Mouse (Mus musculus) embryo, embryonic 10.5 days (tissue): ENCODE measurements at regions not wholly inside any gene's neighbourhood (a gene's known extent, or its start where the extent isn't known, plus 50 kb on each side); places are given as distances from the start of the nearest gene placed in this dataset.

ENCODE experiments used
- DNase-seq: peaks from one replicate; pipeline ENCODE4 v3.0.0-alpha.2; 2015; ENCODE audit warnings: low spot score

DNA sequence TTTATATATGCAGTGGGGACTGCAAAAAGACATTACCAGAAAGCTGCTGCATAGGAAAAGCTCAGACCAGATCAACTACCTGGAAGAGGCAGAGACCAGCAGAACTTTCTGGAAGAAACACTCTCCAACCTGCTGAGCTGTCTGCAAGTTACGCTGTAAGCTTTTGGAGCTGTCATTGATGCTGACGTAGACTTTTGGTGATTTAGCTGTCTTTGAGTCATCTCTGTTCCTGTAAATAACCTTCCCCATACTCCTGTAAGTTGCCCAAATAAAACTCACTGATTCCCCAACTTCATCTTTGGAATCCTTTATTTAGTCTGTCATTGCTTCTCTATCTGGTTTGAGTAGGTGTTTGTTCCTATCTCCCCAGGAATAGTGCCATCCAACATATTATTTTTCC lies 218.5 kb upstream of the Gbe1 start:
- no peak for DNase-seq

DNA sequence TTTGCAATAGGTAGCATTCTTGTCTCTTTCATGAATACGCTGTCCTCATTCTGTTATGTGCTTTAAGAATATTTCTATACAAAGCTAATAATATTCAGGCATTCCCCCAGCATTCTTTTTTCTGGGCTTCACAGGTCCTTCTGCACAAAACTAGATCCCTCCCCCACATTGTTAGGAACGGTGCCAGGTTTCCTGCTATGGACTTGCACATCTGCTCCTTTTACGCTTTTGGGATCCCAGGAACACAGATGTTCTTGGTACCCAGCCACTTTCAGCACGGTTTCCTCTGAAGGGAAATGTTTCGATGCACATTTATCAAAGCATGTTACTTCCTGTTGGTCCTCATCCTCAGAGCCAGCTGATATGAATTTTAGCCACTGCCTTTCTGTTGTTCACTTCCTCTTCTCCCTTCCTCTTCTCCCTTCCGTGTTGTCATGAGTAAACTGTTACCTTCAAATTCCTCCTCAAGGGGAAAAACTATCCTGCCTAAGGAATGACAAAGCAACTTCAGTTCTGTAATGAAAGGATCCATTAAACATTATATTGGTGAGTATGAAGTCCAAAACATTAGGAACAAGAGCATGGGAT lies 209.9 kb upstream of the Gbe1 start:
- peak; percentile 8 for DNase-seq

DNA sequence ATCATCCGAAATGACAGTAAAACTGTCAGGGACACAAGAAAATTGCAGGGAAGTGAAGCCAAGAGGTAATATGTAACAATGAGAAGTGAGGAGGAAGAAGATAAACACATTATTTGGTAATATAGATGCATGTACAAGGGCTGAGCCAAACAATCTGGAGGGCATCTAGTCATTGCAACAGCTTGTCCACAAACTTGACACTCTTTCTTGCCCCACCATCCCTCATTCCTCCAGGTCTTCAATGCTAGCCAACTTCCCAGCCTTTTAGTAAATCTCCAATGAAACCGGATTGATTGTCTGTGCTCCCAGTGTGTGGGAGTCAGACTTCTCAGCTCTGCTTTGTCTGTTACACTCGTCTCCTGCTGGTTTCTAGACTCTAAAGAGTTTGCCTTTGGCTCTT lies 172.3 kb upstream of the Gbe1 start:
- DNase-seq: no peak

DNA sequence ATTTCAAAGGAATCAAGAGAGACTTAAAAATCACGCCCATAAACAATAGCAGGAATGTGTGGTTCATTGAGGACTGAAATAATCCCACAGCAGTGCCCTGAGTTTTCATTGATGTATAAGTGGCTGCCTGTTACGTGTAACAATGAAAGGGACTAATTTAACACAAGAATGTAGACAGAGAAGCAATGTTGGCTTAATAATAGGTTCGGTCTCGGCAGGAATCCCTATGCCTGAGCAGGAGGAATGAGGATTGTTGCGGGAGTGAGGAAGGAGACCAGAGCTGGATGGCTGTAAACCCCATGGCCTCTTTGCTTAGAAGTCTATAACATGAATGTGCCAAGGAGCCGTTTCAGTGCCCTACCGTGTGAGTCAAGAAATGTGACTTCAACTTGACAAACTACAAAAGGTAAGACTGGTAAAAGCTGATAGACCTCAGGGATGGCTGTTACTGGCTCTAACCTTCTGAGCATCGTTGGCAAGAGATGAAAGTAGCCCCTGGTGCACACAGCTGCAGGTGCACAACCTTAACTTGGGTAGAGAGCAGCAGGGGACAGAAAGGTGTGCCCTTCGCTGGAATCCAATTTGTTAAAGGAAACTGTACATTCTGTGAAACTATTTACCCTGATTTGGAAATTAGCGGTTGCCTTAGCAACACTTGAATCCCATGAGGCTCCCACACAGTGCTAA lies 165.9 kb upstream of the Gbe1 start:
- peak; percentile 10 for DNase-seq

DNA sequence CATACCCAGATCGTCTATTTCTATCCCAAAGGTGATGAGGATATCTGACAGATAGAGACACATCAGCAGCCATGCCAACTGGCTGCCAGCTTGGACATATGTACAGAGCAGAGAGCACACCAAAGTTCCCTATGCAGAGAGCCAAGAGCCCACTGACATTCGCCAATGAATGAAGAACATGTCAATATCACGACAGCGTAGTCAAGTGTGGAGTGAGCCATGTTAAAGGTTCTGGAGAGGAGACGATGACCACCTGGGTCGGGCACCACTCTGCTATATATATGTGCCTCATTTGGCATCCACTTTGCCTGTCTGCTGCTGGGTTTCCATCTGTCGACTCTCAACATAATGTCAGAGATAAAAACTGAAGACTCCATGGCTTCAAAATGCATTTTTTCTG lies 159.2 kb upstream of the Gbe1 start:
- DNase-seq: no peak

DNA sequence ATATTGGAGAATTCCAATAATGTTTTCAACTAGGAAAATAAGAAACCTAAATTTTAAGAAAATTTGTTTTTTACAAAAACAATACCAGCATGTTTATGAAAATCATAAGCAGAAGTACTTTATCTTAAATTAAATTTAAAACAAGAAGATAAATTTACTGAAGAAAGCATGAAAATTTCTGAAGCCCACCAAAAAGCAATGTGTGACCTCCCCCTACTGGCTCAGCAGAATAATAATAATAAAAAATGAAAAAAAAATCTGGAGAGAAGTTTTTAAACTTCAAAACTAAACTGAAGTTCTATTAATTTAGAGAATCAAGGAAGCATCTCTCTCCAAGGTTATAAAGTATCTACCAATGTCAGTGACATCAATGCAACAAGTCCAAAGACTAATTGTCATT lies 153.2 kb upstream of the Gbe1 start:
- no peak for DNase-seq

DNA sequence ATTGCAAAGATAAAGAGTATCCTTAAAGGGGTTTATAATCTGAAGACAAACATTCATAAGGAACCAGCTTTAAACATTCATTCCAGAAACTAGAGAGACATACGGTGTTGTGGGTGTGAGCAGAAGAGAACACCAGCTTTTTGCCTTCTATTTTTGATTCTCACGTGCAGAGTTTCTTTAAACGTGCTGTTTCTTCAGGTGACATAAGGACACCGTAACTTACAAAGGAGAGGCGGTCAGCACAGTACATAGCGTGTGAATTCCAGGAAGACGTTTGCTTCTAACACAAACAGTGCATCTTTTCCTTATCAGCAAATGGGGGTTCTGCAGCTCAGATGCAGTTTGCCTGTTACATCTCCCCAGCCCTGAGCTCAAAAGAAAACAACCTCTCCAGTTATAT lies 138.6 kb upstream of the Gbe1 start:
- no peak for DNase-seq

DNA sequence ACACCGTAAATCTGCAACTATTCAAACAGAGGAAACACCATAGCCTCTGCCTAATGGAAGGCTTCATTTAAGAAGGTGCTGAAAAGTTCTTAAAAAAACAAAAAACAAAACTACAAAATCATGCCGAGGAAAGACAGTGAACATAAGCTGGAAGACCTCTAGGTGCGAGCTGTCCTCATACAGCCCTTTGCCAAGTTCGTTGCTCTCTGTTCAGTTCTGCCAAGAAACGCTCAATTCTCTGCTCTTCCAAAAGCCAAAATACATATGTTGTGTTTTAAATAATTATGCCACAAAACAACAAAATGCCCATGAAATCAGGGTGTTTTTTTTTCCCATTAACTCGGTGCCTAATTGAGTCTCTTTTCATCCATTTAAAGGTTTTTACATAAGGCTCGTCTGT lies 134.8 kb upstream of the Gbe1 start:
- DNase-seq: no peak

DNA sequence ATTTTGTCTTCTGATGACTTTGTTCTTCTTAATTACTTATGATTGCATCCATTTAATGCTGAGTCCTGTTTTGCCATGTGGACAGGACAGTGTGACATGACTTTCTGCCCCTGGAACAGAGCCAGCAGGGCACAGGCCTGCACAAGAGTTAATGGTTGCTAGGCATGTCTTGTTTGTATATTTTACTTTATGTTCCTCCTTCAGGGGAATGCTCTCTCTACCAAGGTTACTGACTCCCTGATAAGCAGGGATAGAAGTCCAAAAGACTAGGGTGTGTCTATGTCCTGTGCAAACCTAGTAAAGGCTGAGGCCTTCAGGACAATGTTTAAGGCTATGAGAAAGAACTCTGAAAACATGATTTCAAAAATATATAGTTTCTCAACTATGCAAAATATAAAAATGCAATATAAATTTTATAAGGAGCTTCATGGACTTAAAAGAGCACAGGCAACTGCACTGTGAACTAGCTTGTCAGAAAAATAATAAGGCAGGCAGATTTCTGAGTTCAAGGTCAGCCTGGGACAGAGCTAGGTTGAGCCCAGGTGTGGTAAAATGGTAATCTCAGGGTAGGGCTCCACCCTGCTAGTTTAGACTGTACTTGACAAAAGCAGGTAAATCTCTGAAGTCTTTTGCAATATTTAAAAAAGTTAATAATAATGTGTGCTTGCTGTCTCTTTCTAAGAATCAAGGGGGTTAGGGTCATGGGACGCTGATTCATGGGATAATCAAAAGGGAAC lies 99.7 kb upstream of the Gbe1 start:
- no peak for DNase-seq

DNA sequence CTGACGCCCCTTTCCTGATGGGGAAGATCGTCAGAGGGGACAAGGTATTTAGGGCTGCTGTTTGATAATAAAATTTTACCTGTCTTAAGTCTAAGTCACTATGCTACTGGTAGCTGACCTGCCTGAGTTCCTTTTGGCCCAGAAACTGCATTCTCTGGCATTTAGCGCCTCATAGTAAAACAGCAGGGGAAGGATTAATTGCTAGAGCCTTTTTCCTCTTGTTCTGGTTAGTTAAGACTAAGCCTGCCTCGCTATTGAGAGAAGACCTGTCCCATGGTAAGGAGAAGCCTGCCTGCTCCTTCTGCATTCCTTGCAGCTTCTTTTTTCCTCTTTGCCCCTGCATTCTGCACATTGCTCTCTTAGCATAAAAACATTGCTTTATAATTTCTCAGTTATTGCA lies 98.9 kb upstream of the Gbe1 start:
- no peak for DNase-seq

DNA sequence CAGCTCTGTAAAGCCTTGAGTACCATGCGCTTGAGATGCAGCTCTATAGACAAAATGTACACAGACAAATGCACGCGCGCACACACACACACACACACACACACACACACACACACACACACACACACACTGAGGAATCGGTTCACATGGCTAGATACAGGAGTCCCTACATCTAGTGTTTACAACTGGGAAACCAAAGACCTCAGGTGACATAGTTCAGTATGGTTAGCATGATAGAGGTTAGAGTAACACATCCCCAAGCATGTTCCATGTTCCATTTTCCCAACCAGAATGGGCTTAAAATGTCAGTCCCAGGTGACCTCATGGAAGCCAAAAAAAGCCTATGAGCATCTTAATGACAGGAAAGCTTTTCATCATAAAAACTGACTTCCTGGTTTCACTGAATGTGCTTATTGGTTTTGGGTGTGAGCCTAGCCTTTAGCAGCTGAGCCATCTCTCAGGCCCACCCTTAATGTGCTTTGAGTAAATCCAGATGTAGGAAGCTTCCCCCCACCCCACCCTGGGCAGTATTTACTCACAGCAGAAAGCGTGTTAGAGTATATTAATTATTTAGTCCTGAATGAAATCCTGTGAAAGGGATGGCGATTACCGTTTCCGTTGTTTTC lies 86.0 kb upstream of the Gbe1 start:
- peak; percentile 15 for DNase-seq

DNA sequence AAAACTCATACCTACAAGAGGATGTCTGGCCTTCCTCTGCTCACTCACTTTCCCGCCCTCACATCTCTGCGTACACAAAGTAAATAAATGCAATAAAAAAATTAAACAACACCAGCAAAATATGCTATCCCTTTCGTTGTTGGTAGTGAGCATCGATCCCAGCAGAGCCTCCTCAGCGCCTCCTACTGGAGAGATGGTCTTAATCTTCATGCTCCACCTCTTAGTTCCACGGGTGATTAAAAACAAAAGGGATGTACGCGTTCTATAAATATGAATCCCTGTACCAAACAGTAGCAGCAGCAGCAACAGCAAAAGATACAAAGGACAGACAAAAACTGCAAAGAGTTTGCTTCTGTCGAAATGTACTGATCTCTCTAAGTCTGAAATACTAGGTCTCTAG lies 81.0 kb upstream of the Gbe1 start:
- no peak for DNase-seq

DNA sequence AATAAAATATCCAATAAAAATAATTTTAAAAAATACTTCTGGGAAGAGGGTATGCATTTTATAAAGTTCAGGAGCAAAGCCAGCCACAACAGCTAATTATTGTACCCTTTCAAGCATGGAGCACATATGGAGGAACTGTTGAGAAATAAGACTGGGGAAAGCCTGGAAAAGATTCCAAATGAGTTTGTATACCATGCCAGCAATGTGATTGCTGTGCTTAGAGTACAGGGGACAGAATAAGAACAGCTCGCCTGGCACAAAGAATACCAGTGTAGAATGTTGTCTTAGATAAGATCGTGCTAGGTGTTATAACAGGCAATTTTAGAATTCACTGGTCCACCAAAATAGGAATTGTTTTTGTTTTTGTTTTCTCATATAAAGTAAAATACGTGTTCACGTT lies 78.6 kb upstream of the Gbe1 start:
- no peak for DNase-seq

DNA sequence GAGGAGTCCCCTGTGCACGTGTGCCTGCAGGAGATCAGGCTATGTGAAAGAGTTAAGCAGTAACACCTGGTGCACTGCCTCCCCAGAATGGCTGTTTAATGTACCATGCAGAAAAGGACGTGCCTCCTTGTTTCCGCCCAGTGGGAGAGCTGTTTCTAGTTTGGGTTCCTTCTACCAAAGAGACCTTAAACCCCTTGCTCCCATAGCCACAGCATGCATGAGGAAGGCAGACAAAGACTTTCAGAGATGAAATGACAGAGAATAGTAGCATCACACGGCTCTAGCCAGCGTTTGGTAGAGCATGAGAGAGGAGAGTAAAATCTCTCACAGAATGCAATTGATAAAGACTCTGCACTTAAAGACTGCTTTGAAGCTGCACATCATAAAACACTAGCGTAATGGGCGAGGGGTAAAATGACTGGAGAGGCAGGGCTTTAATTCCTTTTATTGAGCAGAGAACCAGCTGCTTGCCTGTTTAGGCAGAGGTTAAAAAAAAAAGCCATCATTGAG lies 74.3 kb upstream of the Gbe1 start:
- DNase-seq: peak; percentile 49

DNA sequence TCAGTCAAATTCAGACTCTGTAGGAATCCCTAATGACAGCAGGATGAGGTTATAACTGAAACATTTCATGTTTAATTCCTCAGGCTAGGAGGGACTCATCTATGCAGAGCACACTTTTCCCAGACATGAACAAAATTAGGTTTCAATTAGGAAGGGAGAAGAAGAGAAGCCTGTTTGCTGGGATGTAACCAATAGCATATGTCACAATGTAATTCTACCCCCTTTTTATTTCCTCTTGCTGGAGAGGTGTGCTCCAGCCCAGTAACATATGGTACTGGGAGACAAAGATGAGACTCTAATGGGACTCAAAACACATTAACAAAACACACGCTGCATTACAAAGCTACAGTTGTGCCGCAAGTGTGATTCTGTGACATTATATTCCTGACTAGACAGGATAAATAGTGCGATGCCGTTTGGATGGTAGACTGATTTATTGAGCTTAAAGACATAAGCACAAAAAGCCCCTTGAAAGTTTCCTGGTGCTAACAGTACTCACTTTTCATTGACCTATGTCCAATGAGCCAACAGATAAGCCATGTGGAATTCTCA lies 69.5 kb upstream of the Gbe1 start:
- DNase-seq: peak; percentile 42

DNA sequence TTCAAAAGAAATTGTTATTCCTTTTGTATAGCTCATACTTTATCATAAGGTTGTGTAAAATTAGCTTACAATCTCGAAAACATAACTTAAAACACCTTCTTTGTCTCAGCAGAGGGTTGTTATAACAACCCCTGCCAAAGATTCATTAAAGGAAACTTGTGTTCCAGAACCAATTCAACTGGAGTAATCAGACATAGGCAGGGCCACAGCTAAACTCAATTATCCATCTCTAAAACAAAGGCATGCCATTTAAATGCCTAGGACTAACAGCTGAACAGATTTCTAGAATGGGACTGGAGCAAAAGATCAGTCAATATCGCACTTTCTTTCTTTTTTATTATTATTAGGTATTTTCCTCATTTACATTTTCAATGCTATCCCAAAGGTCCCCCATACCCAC lies 68.8 kb upstream of the Gbe1 start:
- no peak for DNase-seq

DNA sequence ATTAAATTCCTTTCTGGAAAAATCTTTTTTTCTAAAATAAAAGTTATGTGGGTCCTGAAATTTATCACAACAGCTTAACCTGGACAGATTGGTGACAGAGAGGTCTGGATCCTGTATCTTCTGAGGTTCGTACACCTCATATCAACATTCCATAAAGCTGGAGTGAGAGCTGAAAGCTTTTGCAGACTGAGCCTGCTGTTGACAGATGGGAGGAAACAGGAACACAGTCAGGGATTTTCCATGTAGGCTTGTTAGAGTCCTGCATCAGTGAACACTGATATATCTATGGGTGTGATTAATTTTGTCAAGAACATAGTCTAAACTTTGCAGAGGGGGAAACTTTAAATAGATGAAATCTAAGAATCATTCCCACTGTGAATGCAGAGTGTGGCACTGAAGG lies 54.4 kb upstream of the Gbe1 start:
- DNase-seq: no peak

DNA sequence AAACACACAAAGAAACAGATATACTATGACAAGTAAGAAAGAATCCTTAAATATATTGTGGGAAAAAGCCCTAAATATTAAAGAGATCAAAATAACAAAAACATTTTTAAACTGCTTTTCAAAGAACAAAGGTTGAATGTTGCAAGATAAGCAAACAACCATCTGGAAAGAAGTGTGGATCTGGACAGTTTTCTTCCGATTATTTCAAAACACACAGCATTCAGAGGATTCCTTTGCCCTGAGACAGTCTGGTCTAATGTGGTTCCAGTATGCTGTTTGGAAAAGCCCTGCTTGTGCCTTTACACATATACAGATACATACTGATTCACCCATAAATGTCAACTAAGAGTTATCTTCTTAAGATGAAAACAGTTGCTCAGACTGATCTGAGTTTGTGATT lies 53.6 kb upstream of the Gbe1 start:
- no peak for DNase-seq
